Mouse (Mus musculus) myocyte (in vitro differentiated cells): ENCODE results near the gene Skp2.

Experiments used
- POLR2A ChIP-seq: IDR thresholded peaks from one replicate; pipeline ENCODE4 v1.6.1; 2011; ENCODE audit warnings: low read depth, mild to moderate bottlenecking, control low read depth, moderate library complexity; ENCODE audit not compliant: insufficient read length
- POLR2AphosphoS2 ChIP-seq: IDR thresholded peaks from one replicate; pipeline ENCODE4 v1.6.1; 2011; ENCODE audit warnings: low read depth, control low read depth; ENCODE audit not compliant: insufficient read length

DNA sequence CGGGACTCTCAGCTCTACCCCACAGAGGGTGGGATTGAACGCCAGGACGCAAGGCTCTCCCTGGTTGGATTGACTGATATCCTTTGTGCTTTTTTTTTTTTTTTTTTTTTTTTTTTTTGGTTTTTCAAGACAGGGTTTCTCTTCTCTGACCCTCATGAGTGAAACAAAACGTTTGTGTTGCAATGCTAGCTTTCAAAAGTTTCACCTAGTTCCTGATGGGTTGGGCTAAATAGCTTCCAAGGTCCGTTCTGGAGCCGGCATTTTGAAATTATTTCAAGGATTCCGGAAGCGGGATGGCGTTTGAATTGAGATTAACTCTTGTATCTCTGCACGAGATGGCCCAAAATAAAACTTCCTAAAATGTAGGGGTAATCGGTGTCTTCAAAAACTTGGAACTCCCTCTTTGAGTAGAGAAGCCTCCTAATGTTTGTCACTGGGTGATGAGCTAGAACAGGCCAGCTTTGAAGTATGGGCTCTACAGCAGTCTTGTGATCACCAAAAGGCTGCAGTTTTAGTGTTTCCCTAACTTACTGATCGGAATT, 82.1 kb downstream of the Skp2 start:
- TF ChIP-seq POLR2AphosphoS2 (no peak), POLR2A (no peak)
